Mouse (Mus musculus): Measurements from ENCODE around the gene Trim71. TPM values are rescaled to one million over a fixed set of nuclear protein-coding genes. Genes with fewer than 3 reads are reported as not detected.

Gene Trim71
- polyA plus RNA-seq, 1 experiment: 0.01 TPM

DNA sequence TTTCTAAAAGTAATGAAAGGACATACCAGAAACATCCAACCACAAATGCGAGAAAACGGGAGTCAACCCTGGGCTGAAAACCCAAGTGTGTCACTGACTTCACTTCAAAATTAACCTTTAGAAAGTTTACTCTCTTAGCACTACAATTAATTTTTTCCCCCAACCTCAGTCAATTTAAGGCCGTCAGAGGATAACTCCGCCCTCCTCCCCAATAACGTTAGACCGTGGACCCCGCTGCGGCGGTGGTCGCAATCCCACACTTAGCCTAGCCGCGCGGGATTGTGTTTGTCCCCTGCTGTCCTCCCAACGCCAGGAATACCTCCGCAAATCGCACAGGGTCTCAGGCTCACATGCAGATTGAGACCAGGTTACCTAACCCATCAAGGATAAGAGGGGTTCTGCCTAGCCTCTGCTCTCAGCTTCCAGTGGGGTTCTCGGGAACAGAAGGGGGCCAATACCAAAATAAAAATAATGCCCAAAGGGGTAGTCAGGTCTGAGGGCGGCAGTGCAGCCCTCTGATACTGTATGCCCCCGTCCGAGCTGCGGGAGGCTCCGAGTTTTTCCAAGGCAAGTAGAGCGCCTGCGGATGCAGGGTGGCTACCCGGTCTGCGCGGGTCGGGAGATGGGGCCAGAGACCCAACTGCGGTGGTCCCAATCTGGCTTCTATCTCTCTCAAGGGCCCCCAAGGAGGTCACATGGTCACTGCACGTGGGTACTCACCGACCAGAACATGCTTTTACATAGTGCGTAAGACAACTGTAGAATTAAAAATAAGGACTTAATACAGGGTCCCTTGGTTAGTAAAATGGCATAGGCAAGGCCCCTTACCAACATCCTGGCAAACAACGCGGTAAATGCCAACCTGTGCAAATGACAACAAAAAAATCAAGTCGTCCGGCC lies 3.1 kb downstream of the Trim71 start:
- Histone ChIP-seq H3K79me2 (ENCODE audit: control insufficient read depth, insufficient read depth) (no peaks in the 10 kb centered on the region), H3K4me2 (ENCODE audit: low read depth) (no peak overlapping the region), H3ac (ENCODE audit: control insufficient read depth, insufficient read length) (no peak overlapping the region), H3K4me3 (no peak overlapping the region), H3K36me3 (ENCODE audit: control insufficient read depth, insufficient read depth) (no peaks in the 10 kb centered on the region), H3K27me3 (ENCODE audit: control insufficient read depth, insufficient read depth, insufficient read length) (peaks cover 66% of the 10 kb centered on the region)
- TF ChIP-seq SRF (IDR thresholded peaks at IDR 0.05; ENCODE audit: control insufficient read depth, insufficient read length, low read depth) (no peak), MAX (IDR thresholded peaks at IDR 0.05; ENCODE audit: low read depth) (no peak), REST (IDR thresholded peaks at IDR 0.05; ENCODE audit: insufficient read depth, insufficient read length) (no peak), TCF3 (IDR thresholded peaks at IDR 0.05; ENCODE audit: insufficient read length, low read depth) (no peak), USF1 (IDR thresholded peaks at IDR 0.05; ENCODE audit: low read depth) (no peak), MYOD1 (IDR thresholded peaks at IDR 0.05; ENCODE audit: control insufficient read depth in 1 of 3, insufficient read length in 2 of 3, low read depth in 2 of 3) (no peak), CEBPB (IDR thresholded peaks at IDR 0.05; ENCODE audit: insufficient read depth, poor library complexity, severe bottlenecking) (no peak), TCF12 (IDR thresholded peaks at IDR 0.05; ENCODE audit: insufficient read depth, poor library complexity, severe bottlenecking) (no peak), POLR2A (IDR thresholded peaks at IDR 0.05; ENCODE audit: insufficient read length, low read depth) (no peak), POLR2AphosphoS2 (IDR thresholded peaks at IDR 0.05; ENCODE audit: insufficient read length, low read depth) (no peak), MYOG (IDR thresholded peaks at IDR 0.05; ENCODE audit: control insufficient read depth in 1 of 3, insufficient read depth in 1 of 3, insufficient read length in 2 of 3, low read depth in 2 of 3) (no peak), E2F4 (IDR thresholded peaks at IDR 0.05; ENCODE audit: insufficient read depth) (no peak)

DNA sequence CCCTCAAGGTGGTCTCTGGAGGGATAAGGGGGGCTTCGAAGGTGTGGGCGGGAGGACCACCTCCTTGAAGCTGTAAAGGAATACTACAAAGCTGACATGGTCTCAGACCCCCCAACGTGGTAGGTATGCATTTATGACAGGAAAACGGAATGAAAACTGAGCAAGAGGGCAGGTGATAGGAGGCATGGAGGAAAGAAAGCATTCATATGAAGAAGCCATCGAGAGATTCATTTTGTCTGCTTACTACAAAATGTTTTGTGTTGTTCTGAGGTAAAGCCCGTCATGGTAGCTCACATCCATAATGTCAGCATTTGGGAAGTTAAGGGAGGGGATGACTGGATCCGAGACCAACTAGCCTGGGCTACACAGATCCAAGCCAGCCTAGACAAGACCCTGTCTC lies 4.0 kb downstream of the Trim71 start:
- H3K4me3 ChIP-seq: no peak overlapping the region
- no peaks in the 10 kb centered on the region for H3K79me2 ChIP-seq (ENCODE audit: control insufficient read depth, insufficient read depth)
- peaks cover 69% of the 10 kb centered on the region for H3K27me3 ChIP-seq (ENCODE audit: control insufficient read depth, insufficient read depth, insufficient read length)
- no peaks in the 10 kb centered on the region for H3K36me3 ChIP-seq (ENCODE audit: control insufficient read depth, insufficient read depth)
- TF ChIP-seq POLR2AphosphoS2 (IDR thresholded peaks at IDR 0.05; ENCODE audit: insufficient read length, low read depth) (no peak), SRF (IDR thresholded peaks at IDR 0.05; ENCODE audit: control insufficient read depth, insufficient read length, low read depth) (no peak), TCF12 (IDR thresholded peaks at IDR 0.05; ENCODE audit: insufficient read depth, poor library complexity, severe bottlenecking) (no peak), MYOG (IDR thresholded peaks at IDR 0.05; ENCODE audit: control insufficient read depth in 1 of 3, insufficient read depth in 1 of 3, insufficient read length in 2 of 3, low read depth in 2 of 3) (no peak), POLR2A (IDR thresholded peaks at IDR 0.05; ENCODE audit: insufficient read length, low read depth) (no peak), E2F4 (IDR thresholded peaks at IDR 0.05; ENCODE audit: insufficient read depth) (no peak), CEBPB (IDR thresholded peaks at IDR 0.05; ENCODE audit: insufficient read depth, poor library complexity, severe bottlenecking) (no peak), REST (IDR thresholded peaks at IDR 0.05; ENCODE audit: insufficient read depth, insufficient read length) (no peak), USF1 (IDR thresholded peaks at IDR 0.05; ENCODE audit: low read depth) (no peak)
- no peak overlapping the region for H3ac ChIP-seq (ENCODE audit: control insufficient read depth, insufficient read length)
- no peak overlapping the region for H3K4me2 ChIP-seq (ENCODE audit: low read depth)

DNA sequence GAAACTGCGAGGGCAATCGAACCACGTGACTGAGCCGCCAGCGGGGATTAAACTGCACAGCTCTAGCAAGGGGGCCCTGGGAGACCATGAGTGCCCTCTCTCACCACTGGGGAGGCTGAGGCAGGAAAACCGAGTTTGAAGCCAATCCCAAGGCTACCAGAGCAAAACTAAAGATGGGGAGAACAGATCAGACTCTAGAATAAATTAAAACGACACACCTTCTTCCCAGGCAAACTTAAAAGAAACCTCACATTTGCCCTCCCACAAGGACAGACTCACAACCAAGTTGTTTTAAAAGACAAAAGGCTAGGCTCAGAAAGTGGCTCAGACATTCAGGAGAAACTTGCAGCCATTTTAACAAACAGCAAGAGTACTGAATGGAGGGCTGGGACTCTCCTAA lies 7.1 kb downstream of the Trim71 start:
- TF ChIP-seq E2F4 (IDR thresholded peaks at IDR 0.05; ENCODE audit: insufficient read depth) (no peak), CEBPB (IDR thresholded peaks at IDR 0.05; ENCODE audit: insufficient read depth, poor library complexity, severe bottlenecking) (no peak), POLR2A (IDR thresholded peaks at IDR 0.05; ENCODE audit: insufficient read length, low read depth) (no peak), USF1 (IDR thresholded peaks at IDR 0.05; ENCODE audit: low read depth) (no peak), MYOG (IDR thresholded peaks at IDR 0.05; ENCODE audit: control insufficient read depth in 1 of 3, insufficient read depth in 1 of 3, insufficient read length in 2 of 3, low read depth in 2 of 3) (no peak), POLR2AphosphoS2 (IDR thresholded peaks at IDR 0.05; ENCODE audit: insufficient read length, low read depth) (no peak)
- no peak overlapping the region for H3ac ChIP-seq (ENCODE audit: control insufficient read depth, insufficient read length)
- H3K4me2 ChIP-seq (ENCODE audit: low read depth): no peak overlapping the region
- H3K27me3 ChIP-seq (ENCODE audit: control insufficient read depth, insufficient read depth, insufficient read length): peaks cover 46% of the 10 kb centered on the region
- no peaks in the 10 kb centered on the region for H3K36me3 ChIP-seq (ENCODE audit: control insufficient read depth, insufficient read depth)
- H3K79me2 ChIP-seq (ENCODE audit: control insufficient read depth, insufficient read depth): no peaks in the 10 kb centered on the region
- no peak overlapping the region for H3K4me3 ChIP-seq

DNA sequence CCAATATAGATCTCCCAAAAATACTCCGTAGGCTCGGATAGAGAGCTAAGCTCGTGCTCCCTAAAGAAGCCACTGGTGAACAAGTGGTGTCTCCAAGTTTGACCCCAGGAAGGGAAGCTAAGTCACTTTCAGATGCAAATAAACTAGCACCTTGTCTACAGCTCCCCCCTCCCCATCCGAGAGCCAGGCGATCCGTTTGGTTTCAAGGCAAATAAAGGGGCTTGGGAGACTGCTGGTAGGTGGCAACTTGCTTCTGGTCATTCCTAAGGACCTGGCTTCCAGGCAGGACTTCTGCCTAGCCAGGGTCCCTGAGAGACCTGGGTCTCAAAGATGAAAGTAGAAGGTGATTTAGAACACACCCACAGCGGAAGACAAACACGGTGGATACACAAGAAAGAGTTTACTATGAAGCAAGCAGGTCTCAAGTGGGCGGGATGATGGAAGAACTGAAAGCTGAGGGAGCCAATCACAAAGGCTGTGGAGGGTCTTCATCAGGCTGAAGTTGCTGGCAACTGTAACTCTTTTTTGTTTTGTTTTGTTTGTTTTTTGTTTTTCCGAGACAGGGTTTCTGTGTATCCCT lies 7.8 kb downstream of the Trim71 start:
- no peak overlapping the region for H3K4me3 ChIP-seq
- H3K4me2 ChIP-seq (ENCODE audit: low read depth): no peak overlapping the region
- no peaks in the 10 kb centered on the region for H3K36me3 ChIP-seq (ENCODE audit: control insufficient read depth, insufficient read depth)

More for the DNA sequence above, 7.8 kb downstream of the Trim71 start:
- H3K27me3 ChIP-seq (ENCODE audit: control insufficient read depth, insufficient read depth, insufficient read length): peaks cover 40% of the 10 kb centered on the region
- TF ChIP-seq SRF (IDR thresholded peaks at IDR 0.05; ENCODE audit: control insufficient read depth, insufficient read length, low read depth): no peak
- no peak for TF ChIP-seq POLR2AphosphoS2 (IDR thresholded peaks at IDR 0.05; ENCODE audit: insufficient read length, low read depth)
- TF ChIP-seq MYOD1 (IDR thresholded peaks at IDR 0.05; ENCODE audit: control insufficient read depth in 1 of 3, insufficient read length in 2 of 3, low read depth in 2 of 3): no peak
- no peak for TF ChIP-seq MYOG (IDR thresholded peaks at IDR 0.05; ENCODE audit: control insufficient read depth in 1 of 3, insufficient read depth in 1 of 3, insufficient read length in 2 of 3, low read depth in 2 of 3)
- no peak for TF ChIP-seq CEBPB (IDR thresholded peaks at IDR 0.05; ENCODE audit: insufficient read depth, poor library complexity, severe bottlenecking)
- TF ChIP-seq TCF3 (IDR thresholded peaks at IDR 0.05; ENCODE audit: insufficient read length, low read depth): no peak
- TF ChIP-seq POLR2A (IDR thresholded peaks at IDR 0.05; ENCODE audit: insufficient read length, low read depth): no peak
- no peak for TF ChIP-seq REST (IDR thresholded peaks at IDR 0.05; ENCODE audit: insufficient read depth, insufficient read length)
- no peak for TF ChIP-seq E2F4 (IDR thresholded peaks at IDR 0.05; ENCODE audit: insufficient read depth)
- TF ChIP-seq MAX (IDR thresholded peaks at IDR 0.05; ENCODE audit: low read depth): no peak
- no peak for TF ChIP-seq TCF12 (IDR thresholded peaks at IDR 0.05; ENCODE audit: insufficient read depth, poor library complexity, severe bottlenecking)
- TF ChIP-seq USF1 (IDR thresholded peaks at IDR 0.05; ENCODE audit: low read depth): no peak
- no peaks in the 10 kb centered on the region for H3K79me2 ChIP-seq (ENCODE audit: control insufficient read depth, insufficient read depth)
- H3ac ChIP-seq (ENCODE audit: control insufficient read depth, insufficient read length): no peak overlapping the region
